Comparison of ENCODE assay signal across 13 mouse cellular contexts in the genomic region with DNA sequence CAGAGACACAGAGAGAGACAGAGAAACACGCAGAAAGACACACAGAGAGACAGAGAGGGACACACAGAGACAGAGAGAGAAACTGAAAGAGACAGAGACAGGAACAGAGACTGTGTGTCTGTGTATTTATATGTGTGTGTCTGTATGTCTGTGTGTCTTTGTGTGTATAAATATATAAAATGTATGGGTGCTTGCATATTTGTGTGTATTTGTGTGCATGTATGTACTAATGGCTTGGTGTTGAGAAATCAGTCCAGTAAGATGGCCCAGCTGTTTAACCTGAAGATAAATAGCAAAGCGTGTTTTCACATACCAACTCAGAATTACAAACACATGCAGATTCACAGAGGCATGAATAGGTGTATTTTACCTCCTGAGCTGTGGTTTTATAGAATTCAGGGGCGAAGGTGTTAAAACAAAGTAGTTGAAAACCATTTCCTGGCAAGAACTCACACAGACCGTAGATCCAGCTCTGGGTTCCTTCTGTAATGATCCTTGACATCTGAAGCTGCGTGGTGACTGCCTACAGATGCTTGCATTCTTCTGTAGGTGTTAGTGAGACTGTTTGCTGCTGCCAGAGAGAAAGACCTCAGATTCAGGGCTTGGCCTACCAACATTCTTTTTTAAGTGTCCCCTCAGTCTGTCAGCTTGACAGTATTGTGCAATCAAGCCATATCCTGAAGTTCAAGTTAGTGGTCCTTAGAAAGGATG.
"Had no signal": no experiment of that assay in that cellular context is flagged by ENCODE, and none has a peak within 500 bp of the region (broad histone marks: within the 10 kb centered on the region; RNA-seq: fewer than 3 reads in every experiment).

No protein-coding gene starts in this region.

- H3K4me1 ChIP-seq: liver, embryonic 13.5 days had no signal

- DNase-seq: kidney, adult 2 months; kidney, postnatal 14 days; layer of hippocampus, adult 9-11 months; liver; liver, embryonic 13.5 days; liver, postnatal 0 days; right cerebral cortex, postnatal 14 days; thymus, postnatal 36 days had no signal

- H3K9ac ChIP-seq: kidney, embryonic 15.5 days; liver, embryonic 13.5 days; liver, postnatal 0 days; neural tube, embryonic 13.5 days had no signal

- ATAC-seq: intestine, embryonic 16.5 days; liver, postnatal 0 days; midbrain, embryonic 16.5 days had no signal

- H3K9me3 ChIP-seq: liver, embryonic 13.5 days had no signal

- H3K27me3 ChIP-seq: kidney, embryonic 15.5 days; liver, embryonic 13.5 days; neural tube, embryonic 13.5 days had no signal

- H3K4me2 ChIP-seq: kidney, embryonic 15.5 days; liver, embryonic 13.5 days; midbrain, embryonic 11.5 days; neural tube, embryonic 13.5 days had no signal

- H3K4me3 ChIP-seq: kidney, embryonic 15.5 days; liver, embryonic 13.5 days; neural tube, embryonic 13.5 days had no signal

- H3K36me3 ChIP-seq: kidney, embryonic 15.5 days; liver, embryonic 13.5 days had no signal

- H3K27ac ChIP-seq: kidney, embryonic 15.5 days; liver, embryonic 13.5 days; neural tube, embryonic 13.5 days had no signal
